Mouse (Mus musculus): ENCODE measurements around the gene Bco1. TPM values are rescaled to one million over a fixed set of nuclear protein-coding genes. Genes with fewer than 3 reads are reported as not detected.

The Bco1 gene
- polyA plus RNA-seq, 1 experiment from 2014 or later: 0.29 TPM

DNA sequence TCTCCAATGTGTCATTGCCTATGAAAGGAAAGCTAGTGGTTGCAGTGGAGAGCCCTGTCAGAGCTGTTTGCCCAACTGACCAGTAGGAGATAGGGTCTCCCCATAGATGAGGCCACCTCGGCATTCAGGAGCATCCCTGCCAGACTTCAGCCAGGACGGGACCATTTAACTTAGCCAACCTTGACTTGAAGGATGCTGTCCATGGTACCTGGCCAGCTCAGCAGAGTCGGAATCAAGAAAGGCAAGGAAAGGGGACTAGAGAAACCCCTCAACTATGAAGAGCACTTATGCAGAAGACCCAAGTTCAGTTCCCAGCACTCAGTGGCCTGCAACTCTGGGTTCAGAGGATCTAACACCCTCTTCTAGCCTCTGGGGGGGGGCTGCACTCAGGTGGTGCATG lies 78.0 kb downstream of the Bco1 start:
- no peaks in the 10 kb centered on the region for H3K27me3 ChIP-seq
- no peak for ATAC-seq (ENCODE audit: insufficient number of reproducible peaks, low FRiP score, low TSS enrichment, low read depth)
- H3K4me1 ChIP-seq: peaks cover 15% of the 10 kb centered on the region
- no peaks in the 10 kb centered on the region; the same call in 1 of the 2 replicates for H3K36me3 ChIP-seq
- H3K9me3 ChIP-seq (replicated peaks): no peaks in the 10 kb centered on the region
- no peak overlapping the region for H3K4me2 ChIP-seq (replicated peaks)
- H3K27ac ChIP-seq (replicated peaks): no peak overlapping the region
- H3K4me3 ChIP-seq (replicated peaks): no peak overlapping the region
- no peak overlapping the region for H3K9ac ChIP-seq
- WGBS: 62% methylated on average over 3 of the region's 3 CpGs

DNA sequence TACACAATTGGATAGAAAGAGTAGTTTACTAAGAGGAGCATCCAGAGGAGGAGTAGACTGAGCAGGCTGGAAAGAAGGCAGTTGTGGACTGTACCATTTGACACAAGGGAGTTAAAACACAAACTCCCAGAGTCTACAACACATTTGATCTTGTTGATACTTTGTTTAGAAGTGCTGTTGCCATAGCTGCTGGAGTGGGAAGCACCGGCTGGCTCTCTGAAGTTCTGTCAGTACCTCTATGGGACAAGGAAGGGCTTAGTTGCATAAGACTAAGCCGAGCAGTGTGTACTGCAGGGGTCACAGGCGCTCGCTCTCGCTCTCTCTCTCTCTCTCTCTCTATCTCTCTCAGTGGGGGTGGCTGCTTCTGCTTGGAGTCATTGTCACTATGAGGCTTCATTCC lies 78.9 kb downstream of the Bco1 start:
- H3K9ac ChIP-seq: no peak overlapping the region

DNA sequence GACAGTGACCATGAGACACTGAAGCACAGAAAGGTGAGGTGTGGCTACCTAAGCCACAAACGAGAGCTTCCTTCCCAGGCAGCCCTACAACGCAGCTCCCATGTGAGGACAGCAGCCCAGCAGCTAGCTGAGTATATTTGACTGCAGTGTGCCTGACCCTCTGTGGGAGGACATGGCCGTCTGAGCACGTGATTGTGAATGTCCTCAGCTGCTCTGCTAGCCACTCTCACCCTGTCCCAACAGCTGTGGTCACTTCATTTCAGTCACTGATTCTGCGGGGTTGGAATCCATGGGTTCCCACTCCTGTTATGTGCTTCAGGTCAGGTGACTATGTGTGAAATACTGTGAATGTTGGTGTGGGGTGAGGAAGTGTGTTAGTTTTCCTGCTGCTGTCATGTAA lies 80.7 kb downstream of the Bco1 start:
- no peak overlapping the region for H3K27ac ChIP-seq (replicated peaks)
- no peak for ATAC-seq (ENCODE audit: insufficient number of reproducible peaks, low FRiP score, low TSS enrichment, low read depth)
- H3K4me2 ChIP-seq (replicated peaks): no peak overlapping the region
- no peaks in the 10 kb centered on the region for H3K27me3 ChIP-seq
- WGBS: 74% methylated on average over 5 of the region's 5 CpGs
- H3K9ac ChIP-seq: no peak overlapping the region
- no peaks in the 10 kb centered on the region for H3K9me3 ChIP-seq (replicated peaks)
- H3K4me3 ChIP-seq (replicated peaks): no peak overlapping the region
- peaks cover 3% of the 10 kb centered on the region; the same call in 1 of the 2 replicates for H3K36me3 ChIP-seq
- H3K4me1 ChIP-seq: peaks cover 11% of the 10 kb centered on the region

More for the DNA sequence above, 78.9 kb downstream of the Bco1 start:
- Histone ChIP-seq H3K4me2 (replicated peaks) (no peak overlapping the region), H3K27ac (replicated peaks) (no peak overlapping the region), H3K36me3 (peaks cover 3% of the 10 kb centered on the region; the same call in 1 of the 2 replicates), H3K4me3 (replicated peaks) (no peak overlapping the region), H3K4me1 (peaks cover 14% of the 10 kb centered on the region), H3K9me3 (replicated peaks) (no peaks in the 10 kb centered on the region), H3K27me3 (no peaks in the 10 kb centered on the region)
- ATAC-seq (ENCODE audit: insufficient number of reproducible peaks, low FRiP score, low TSS enrichment, low read depth): no peak
- WGBS: 95% methylated on average over 5 of the region's 5 CpGs

DNA sequence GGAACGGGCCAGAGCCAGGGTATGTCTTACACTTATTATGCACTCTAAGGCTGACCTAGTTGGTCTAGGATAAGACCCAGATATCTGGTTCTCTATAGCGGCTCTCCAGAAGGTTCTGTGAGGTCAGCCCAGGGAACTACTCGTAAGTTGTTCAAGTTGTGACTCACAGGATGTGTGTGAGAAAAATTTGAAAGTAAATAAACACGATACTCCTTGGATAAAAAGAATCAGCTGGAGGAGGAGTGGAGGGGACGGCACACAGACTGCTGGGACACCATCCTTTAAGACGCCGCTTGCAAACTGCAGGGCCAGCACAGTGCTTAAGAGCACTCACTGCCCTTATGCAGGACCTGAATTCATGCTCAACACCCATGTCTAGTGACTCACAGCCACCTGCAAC lies 81.6 kb downstream of the Bco1 start:
- Histone ChIP-seq H3K9me3 (replicated peaks) (no peaks in the 10 kb centered on the region), H3K27ac (replicated peaks) (no peak overlapping the region), H3K4me3 (replicated peaks) (no peak overlapping the region), H3K4me2 (replicated peaks) (no peak overlapping the region), H3K36me3 (peaks cover 3% of the 10 kb centered on the region; the same call in 1 of the 2 replicates), H3K27me3 (no peaks in the 10 kb centered on the region), H3K4me1 (peaks cover 11% of the 10 kb centered on the region), H3K9ac (no peak overlapping the region)
- no peak for ATAC-seq (ENCODE audit: insufficient number of reproducible peaks, low FRiP score, low TSS enrichment, low read depth)
- WGBS: 80% methylated on average over 7 of the region's 7 CpGs

DNA sequence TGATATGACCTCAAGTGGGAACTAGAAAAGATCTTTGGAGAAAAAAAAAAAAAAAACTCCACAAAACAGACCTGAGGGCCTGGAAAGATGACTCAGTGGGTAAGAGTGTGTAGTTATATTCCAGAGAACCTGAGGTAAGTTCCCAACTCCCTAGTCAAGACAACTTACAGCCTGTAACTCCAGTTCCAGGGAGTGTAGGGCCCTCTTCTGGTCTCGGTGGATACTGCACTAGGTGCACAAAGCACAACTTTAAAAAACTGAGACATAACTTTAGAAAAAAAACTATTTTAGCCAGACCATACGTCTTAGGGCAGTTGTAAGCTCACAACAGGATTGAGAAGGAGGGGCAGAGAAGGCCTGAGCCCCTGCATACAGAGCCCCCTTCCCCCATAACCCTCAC lies 82.4 kb downstream of the Bco1 start:
- no peaks in the 10 kb centered on the region for H3K9me3 ChIP-seq (replicated peaks)
- no peak for ATAC-seq (ENCODE audit: insufficient number of reproducible peaks, low FRiP score, low TSS enrichment, low read depth)
- peaks cover 3% of the 10 kb centered on the region; the same call in 1 of the 2 replicates for H3K36me3 ChIP-seq
- no peaks in the 10 kb centered on the region for H3K27me3 ChIP-seq
- no peak overlapping the region for H3K9ac ChIP-seq
- 76% methylated on average over 2 of the region's 2 CpGs for WGBS
- H3K4me1 ChIP-seq: peaks cover 5% of the 10 kb centered on the region
- H3K4me3 ChIP-seq (replicated peaks): no peak overlapping the region
- no peak overlapping the region for H3K27ac ChIP-seq (replicated peaks)
- H3K4me2 ChIP-seq (replicated peaks): no peak overlapping the region

DNA sequence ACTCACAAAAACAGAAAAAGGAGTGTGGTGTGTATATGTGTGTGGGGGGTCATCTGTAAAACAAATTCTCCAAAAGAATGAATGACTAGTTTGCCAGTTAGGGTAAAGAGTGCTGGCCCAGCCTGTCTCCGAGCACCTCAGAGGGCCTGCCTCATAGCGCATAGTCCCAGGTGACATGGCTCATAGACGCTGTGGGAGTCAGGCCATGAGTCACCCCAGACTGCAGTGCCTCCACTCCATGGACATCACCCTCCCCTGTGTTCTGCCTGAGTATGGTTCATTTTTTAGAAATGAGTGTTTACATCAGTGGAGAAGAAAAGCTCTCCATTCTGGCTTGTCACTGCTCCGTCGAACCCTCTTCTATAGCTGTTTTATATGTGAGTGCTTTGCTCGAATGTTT lies 83.0 kb downstream of the Bco1 start:
- no peak for ATAC-seq (ENCODE audit: insufficient number of reproducible peaks, low FRiP score, low TSS enrichment, low read depth)
- no peak overlapping the region for H3K27ac ChIP-seq (replicated peaks)
- H3K4me1 ChIP-seq: no peaks in the 10 kb centered on the region
- peaks cover 6% of the 10 kb centered on the region; the same call in 1 of the 2 replicates for H3K36me3 ChIP-seq
- H3K4me3 ChIP-seq (replicated peaks): no peak overlapping the region
- no peak overlapping the region for H3K4me2 ChIP-seq (replicated peaks)
- WGBS: 90% methylated on average over 6 of the region's 6 CpGs
- no peaks in the 10 kb centered on the region for H3K9me3 ChIP-seq (replicated peaks)
- H3K9ac ChIP-seq: no peak overlapping the region
- H3K27me3 ChIP-seq: no peaks in the 10 kb centered on the region

DNA sequence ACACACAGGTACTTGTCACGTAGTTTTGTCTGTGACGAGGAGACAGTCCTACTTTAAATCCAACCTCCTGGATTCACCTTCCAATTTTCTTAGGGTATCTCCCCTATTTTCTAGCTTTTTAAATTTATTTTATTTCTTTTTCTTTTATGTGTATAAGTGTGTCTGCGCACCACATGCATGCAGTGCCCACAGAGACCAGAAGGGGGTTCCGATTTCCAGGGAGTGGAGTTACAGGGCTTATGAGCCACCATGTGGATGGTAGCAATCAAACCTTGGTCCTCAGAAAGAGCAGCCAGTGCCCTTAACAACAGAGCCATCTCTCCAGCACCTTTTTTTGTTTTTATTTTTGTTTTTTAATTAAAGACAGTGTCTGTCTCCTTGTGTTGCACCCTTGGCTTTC lies 87.1 kb downstream of the Bco1 start:
- no peaks in the 10 kb centered on the region for H3K4me1 ChIP-seq
- H3K4me2 ChIP-seq (replicated peaks): no peak overlapping the region
- no peak overlapping the region for H3K9ac ChIP-seq
- H3K27me3 ChIP-seq: no peaks in the 10 kb centered on the region
- H3K36me3 ChIP-seq: peaks cover 32% of the 10 kb centered on the region
- no peak for ATAC-seq (ENCODE audit: insufficient number of reproducible peaks, low FRiP score, low TSS enrichment, low read depth)
- H3K9me3 ChIP-seq (replicated peaks): no peaks in the 10 kb centered on the region
- 96% methylated on average over 4 of the region's 4 CpGs for WGBS
- H3K27ac ChIP-seq (replicated peaks): no peak overlapping the region
- H3K4me3 ChIP-seq (replicated peaks): no peak overlapping the region

Other genes starting within 250 kb of the Bco1 start
- gene Cmc2, start 174.4 kb upstream of the Bco1 start, polyA plus RNA-seq (2015; fragmentation: Nextera tagmentation; extraction: Ambion mirVana): 66.8 and 73.5 TPM in 2 replicates
- gene Cenpn, start 174.1 kb upstream of the Bco1 start, polyA plus RNA-seq (2015; fragmentation: Nextera tagmentation; extraction: Ambion mirVana): 27.7 and 27.9 TPM in 2 replicates
- gene Atmin, start 152.5 kb upstream of the Bco1 start, polyA plus RNA-seq (2015; fragmentation: Nextera tagmentation; extraction: Ambion mirVana): 10.9 and 12.5 TPM in 2 replicates
- gene 1700030J22Rik, start 116.9 kb upstream of the Bco1 start, polyA plus RNA-seq (2015; fragmentation: Nextera tagmentation; extraction: Ambion mirVana): 3.4 and 4.1 TPM in 2 replicates
- gene Gcsh, start 102.3 kb upstream of the Bco1 start, polyA plus RNA-seq (2015; fragmentation: Nextera tagmentation; extraction: Ambion mirVana): 82.4 and 86.5 TPM in 2 replicates
- gene Pkd1l2, start 13.4 kb upstream of the Bco1 start, polyA plus RNA-seq (2015; fragmentation: Nextera tagmentation; extraction: Ambion mirVana): 0.16 and 0.31 TPM in 2 replicates
- 2.9 and 3.3 TPM in 2 replicates for gene Gan, start 62.3 kb downstream of the Bco1 start, polyA plus RNA-seq (2015; fragmentation: Nextera tagmentation; extraction: Ambion mirVana)
- 25.9 and 27.7 TPM in 2 replicates for gene Cmip, start 161.2 kb downstream of the Bco1 start, polyA plus RNA-seq (2015; fragmentation: Nextera tagmentation; extraction: Ambion mirVana)